Mouse (Mus musculus): ENCODE results near the gene Tnfsf8.

The Tnfsf8 gene

DNA sequence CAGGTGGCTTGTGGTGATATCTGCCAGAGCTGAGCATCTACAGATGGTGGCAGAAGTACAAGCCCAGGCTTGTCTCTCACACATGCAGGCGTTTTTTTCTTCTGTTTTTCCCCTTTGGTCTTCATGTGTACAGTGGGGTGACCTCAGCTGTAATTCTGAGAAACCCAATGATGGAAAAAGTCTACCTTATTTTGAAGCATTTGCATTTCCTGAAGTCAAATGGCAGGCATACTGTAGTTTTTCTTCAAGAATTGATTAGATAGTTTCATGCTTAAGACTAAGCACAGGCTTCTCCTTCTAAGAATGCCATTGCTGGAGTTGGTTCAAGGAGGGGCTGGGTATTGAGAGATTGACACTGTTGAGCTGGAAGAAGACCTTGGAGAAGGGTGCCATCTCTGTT lies 18.9 kb downstream of the Tnfsf8 start:
- DNase-seq (ENCODE audit: low read depth), result peak; percentile 59

DNA sequence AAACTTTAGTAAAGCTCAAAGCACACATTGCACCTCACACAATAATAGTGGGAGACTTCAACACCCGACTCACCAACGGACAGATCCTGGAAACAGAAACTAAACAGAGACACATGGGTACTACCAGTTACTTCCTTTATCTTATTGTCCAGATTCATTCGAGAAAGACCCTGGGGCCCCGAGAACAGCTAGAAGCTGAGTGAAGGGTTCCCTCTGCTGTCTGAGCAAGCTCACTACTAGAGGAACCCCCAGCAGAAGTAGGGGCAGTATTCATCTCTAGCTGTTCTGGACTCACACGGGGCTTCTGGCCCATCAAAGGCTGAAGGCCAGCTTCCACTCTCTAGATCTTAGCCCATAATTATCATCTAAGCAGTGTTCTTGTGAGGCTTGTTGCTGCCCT lies 20.7 kb downstream of the Tnfsf8 start:
- DNase-seq (ENCODE audit: low read depth), result peak; percentile 55

DNA sequence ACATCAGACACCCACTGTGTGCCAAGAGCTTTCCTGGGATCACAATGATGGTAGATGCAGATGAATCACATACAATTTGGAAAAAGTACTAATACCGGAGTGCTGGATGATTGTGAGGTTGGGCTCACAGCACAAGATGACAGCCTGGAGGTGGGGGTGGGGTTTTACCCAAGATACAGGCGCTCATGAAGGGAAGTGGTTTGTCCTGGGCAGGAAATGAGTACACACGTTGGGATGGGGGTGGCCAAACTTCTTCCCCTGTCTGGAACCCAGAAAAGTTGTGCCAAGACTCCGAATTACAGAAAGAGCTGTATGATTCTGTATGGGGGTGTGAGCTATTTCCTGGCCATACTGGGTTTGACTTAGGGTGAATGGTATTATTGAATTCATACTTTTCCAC lies 38.0 kb downstream of the Tnfsf8 start:
- peak; percentile 25 for DNase-seq (ENCODE audit: low read depth)

DNA sequence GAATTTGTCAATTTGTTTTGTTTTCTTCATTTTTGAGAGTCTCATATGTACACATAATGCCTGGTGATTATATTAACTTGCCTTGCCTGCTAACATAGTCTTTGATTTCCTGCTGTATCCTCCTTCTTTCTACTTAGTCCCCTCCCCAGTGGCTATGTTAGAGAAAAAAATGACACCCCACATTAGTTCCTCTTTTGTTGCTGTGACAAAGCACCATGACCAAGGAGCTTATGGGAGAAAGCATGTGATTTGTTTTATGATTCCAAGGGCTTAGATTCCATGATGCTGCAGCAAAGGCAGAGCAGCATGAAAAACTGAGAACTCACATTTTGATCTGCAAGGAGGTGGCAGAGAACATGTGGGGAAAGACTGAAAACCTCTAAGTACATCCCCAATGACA lies 43.6 kb downstream of the Tnfsf8 start:
- no peak for DNase-seq (ENCODE audit: low read depth)

DNA sequence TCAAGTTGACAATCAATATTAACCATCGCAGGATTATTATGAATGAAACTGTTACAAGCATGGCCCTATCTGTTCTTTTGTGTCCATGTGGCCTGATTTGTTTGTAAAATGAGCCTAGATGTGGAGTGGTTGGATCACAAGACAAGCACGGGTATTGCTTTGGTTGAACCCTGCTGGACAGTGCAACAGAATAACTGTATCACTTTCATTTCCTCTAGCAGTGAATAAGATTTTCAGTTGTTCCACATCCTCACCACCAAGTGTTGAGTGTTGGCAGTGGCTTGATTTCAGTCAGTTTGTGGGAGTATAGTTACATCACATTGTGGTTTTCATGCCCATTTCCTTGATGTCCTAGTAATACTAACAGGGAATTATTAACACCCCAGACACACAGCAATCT lies 45.5 kb downstream of the Tnfsf8 start:
- no peak for DNase-seq (ENCODE audit: low read depth)

DNA sequence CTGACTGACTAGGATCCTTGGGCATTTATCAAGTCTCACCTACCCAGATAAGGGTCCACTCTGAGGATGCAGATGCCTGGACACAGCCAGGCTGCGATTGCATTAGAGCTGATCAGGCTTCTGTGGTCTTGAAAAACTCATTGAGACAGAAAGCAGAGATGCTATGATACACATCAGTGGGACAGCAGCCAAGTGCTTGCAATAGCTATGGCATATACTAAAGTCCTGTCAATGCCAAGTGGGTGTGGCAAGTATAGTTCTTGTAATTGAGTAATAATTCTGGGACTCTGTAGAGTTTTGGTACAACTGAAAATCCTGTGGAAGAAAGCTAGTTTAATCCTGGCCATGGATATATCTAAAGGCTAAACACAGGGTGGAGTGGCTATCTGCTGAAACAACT lies 63.1 kb downstream of the Tnfsf8 start:
- DNase-seq (ENCODE audit: low read depth), result no peak

GRCm38 (mm10) chr4:63796527-63796926 lies 64.6 kb downstream of the Tnfsf8 start:
- DNase-seq (ENCODE audit: low read depth), result no peak

DNA sequence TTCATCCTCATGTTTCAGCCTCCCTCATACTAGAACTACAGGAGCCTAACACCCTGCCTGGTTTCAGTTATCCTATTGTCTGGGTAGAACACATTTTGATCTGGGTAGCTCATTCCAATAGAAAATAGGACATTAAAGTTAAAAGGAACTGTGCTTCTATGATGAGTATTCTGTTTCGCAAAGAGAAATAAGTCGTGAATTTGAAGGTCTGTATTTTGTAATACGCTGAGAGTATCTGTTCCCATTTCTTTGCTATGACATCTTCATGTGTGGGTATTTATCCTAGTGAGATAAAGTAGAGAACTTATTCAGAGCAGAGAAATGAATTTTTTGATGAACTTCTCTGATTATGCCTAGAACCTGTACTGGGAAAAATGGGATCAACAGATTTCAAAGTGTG lies 68.8 kb downstream of the Tnfsf8 start:
- no peak for DNase-seq (ENCODE audit: low read depth)

- no peak for DNase-seq (ENCODE audit: low read depth)
Observed at GRCm38 (mm10) chr4:63785466-63785865, 75.7 kb downstream of the Tnfsf8 start.

GRCm38 (mm10) chr4:63783826-63784225 lies 77.3 kb downstream of the Tnfsf8 start:
- no peak for DNase-seq (ENCODE audit: low read depth)

DNA sequence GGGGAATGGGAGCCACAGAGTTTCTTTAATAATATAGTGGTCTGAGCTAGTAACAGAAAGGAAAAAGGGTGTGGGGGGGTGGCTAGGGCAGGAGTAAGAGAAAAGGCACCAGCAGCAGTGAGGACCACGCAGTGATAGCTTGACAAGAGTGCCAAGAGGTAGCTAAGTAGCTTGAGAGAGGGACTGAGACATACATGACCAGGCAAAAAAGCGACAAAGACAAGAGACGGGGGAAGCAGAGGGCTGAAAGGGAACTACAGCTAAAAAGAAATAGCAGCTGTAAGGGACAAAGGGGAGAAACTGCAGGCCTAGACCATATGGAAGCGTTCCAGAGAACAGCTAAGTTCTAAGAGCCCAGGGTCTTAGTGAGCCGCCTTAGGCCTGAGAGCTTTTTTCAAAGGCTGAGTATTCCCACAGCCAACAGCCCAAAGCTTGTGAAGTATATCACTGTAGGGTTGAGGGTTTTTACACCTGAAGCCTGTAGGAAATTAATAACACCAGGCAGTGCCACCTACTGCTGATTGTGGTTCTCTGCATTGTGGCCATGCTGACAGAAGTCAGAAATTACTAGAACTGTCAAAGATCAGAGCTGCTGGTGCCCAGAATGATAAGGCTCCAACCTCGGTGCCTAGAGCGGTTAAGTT lies 78.1 kb downstream of the Tnfsf8 start:
- peak; percentile 6 for DNase-seq (ENCODE audit: low read depth)

Measured in induced T-regulatory cell, adult 2 months (primary cell).